ENCODE assay signal across 11 mouse cellular contexts in the genomic region with DNA sequence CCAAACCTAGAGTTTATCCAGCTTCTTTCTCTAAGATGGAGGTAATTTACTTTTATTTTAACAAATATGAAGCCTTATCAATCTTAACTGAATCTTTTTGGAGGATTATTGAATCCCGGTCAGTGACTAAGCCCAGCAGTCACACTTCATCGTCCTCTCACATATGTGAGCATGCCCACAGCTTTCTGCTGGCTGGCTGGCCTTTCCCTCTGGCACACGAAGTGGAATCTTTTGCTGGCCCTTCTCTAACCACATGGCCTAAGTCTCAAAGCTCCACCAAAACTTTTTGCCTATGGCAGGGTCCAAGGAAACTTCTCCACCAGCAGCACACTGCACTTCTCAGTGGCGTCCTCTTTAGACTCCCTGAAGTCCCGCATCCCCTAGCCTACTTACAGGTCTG. TPM values are rescaled to one million over a fixed set of nuclear protein-coding genes. Genes with fewer than 3 reads are reported as not detected.
A peak's percentile ranks its signal among the peaks of the same experiment; 100 is the strongest.
DNase-seq lines count a peak whose midpoint lies in the region; ATAC-seq lines count a peak whose summit lies in the region.
"Had no signal": no experiment of that assay in that cellular context is flagged by ENCODE, and none has a peak within 500 bp of the region (broad histone marks: within the 10 kb centered on the region; RNA-seq: fewer than 3 reads in every experiment).

No protein-coding gene starts in this region.

- no peak overlapping the region for H3K4me2 ChIP-seq in kidney, embryonic 14.5 days (replicated peaks; ENCODE audit: low read depth, low read length)
- H3K4me2 ChIP-seq in heart, embryonic 15.5 days, result no peak overlapping the region

- WGBS in kidney, embryonic 14.5 days, result 67% methylated on average over 5 of the region's 5 CpGs
- WGBS in heart, embryonic 15.5 days, result 50% methylated on average over 5 of the region's 5 CpGs

- H3K9ac ChIP-seq in kidney, embryonic 14.5 days (ENCODE audit: low read depth, low read length), result no peak overlapping the region
- H3K9ac ChIP-seq in heart, embryonic 15.5 days, result no peak overlapping the region

- H3K27me3 ChIP-seq in kidney, embryonic 14.5 days (ENCODE audit: control insufficient read depth, insufficient read depth, low read length), result no peaks in the 10 kb centered on the region
- no peaks in the 10 kb centered on the region for H3K27me3 ChIP-seq in heart, embryonic 15.5 days

- H3K27ac ChIP-seq in kidney, embryonic 14.5 days (ENCODE audit: low read depth, low read length), result peak overlapping the region; percentile 2; the same call in 1 of the 2 replicates
- peak overlapping the region; percentile 50 for H3K27ac ChIP-seq in heart, embryonic 15.5 days

- no peak for ATAC-seq in kidney, embryonic 14.5 days (ENCODE audit: low FRiP score, low TSS enrichment)
- no peak for ATAC-seq in heart, embryonic 15.5 days (replicated peaks; ENCODE audit: insufficient number of reproducible peaks, insufficient read depth, low FRiP score, low read depth)

- H3K4me1 ChIP-seq in kidney, embryonic 14.5 days (ENCODE audit: control insufficient read depth, insufficient read depth, low read length), result peaks cover 23% of the 10 kb centered on the region; the same call in 1 of the 2 replicates
- H3K4me1 ChIP-seq in heart, embryonic 15.5 days (replicated peaks), result peaks cover 57% of the 10 kb centered on the region

- H3K36me3 ChIP-seq in kidney, embryonic 14.5 days (ENCODE audit: control insufficient read depth, insufficient read depth, low read length), result no peaks in the 10 kb centered on the region
- H3K36me3 ChIP-seq in heart, embryonic 15.5 days, result no peaks in the 10 kb centered on the region

- no peaks in the 10 kb centered on the region for H3K9me3 ChIP-seq in kidney, embryonic 14.5 days (ENCODE audit: control insufficient read depth, low read length)
- no peaks in the 10 kb centered on the region for H3K9me3 ChIP-seq in heart, embryonic 15.5 days (replicated peaks)

- DNase-seq in kidney, postnatal 10 days, result no peak
- peak; percentile 53 for DNase-seq in NIH3T3 (ENCODE audit: low read depth)
- DNase-seq in fibroblast of lung, adult 2 months (ENCODE audit: low read depth), result peak; percentile 46
- no peak for DNase-seq in cerebellum, postnatal 36 days
- DNase-seq in B cell, adult 2 months, result no peak
- DNase-seq in right cerebral cortex, adult 18-20 months, result no peak
- DNase-seq: adrenal gland, postnatal 10 days; left cerebral cortex, postnatal 4 days; right cerebral cortex, postnatal 25 days had no signal

- H3K4me3 ChIP-seq in kidney, embryonic 14.5 days (ENCODE audit: low read length), result no peak overlapping the region
- no peak overlapping the region for H3K4me3 ChIP-seq in heart, embryonic 15.5 days

RNA-seq across cellular contexts. Expression of a gene that starts 27.7 kb away (rescaled TPM):
- 61.3 and 66.4 TPM in 2 replicates for polyA plus RNA-seq in kidney, embryonic 14.5 days (2014; fragmentation: Nextera tagmentation; extraction: Ambion mirVana)
- polyA plus RNA-seq in heart, embryonic 15.5 days (2015; fragmentation: Nextera tagmentation; extraction: Ambion mirVana), result 35.2 and 38.1 TPM in 2 replicates

RNA-seq across cellular contexts. Expression of a gene that starts 27.8 kb away (rescaled TPM):
- polyA plus RNA-seq in kidney, embryonic 14.5 days (2014; fragmentation: Nextera tagmentation; extraction: Ambion mirVana), result 19.5 and 31.2 TPM in 2 replicates
- 11.6 and 16.2 TPM in 2 replicates for polyA plus RNA-seq in heart, embryonic 15.5 days (2015; fragmentation: Nextera tagmentation; extraction: Ambion mirVana)

Comparison
In these comparisons a context has a peak if more than half of its experiments do, and no peak if none do; other contexts are left out.
1. DNase-seq: peak in NIH3T3 (single experiment) and fibroblast of lung, adult 2 months (single experiment); none in kidney, postnatal 10 days (single experiment), cerebellum, postnatal 36 days (0 of 2), B cell, adult 2 months (0 of 2) and right cerebral cortex, adult 18-20 months (single experiment).